ENCODE assay signal across 21 mouse cellular contexts in genomic region chr10:46350196-46350595, GRCm38 (mm10).
A peak's percentile ranks its signal among the peaks of the same experiment; 100 is the strongest.
DNase-seq lines count a peak whose midpoint lies in the region; ATAC-seq lines count a peak whose summit lies in the region.
"Had no signal": no experiment of that assay in that cellular context is flagged by ENCODE, and none has a peak within 500 bp of the region (broad histone marks: within the 10 kb centered on the region; RNA-seq: fewer than 3 reads in every experiment).

No protein-coding gene starts in this region.

- H3K4me1 ChIP-seq in hindbrain, embryonic 13.5 days (replicated peaks) = peaks cover 5% of the 10 kb centered on the region
- peaks cover 5% of the 10 kb centered on the region for H3K4me1 ChIP-seq in hindbrain, embryonic 12.5 days
- no peaks in the 10 kb centered on the region for H3K4me1 ChIP-seq in neural tube, embryonic 11.5 days (ENCODE audit: control insufficient read depth, insufficient read depth, low read length)
- 0 out of 2 replicates have a peak, but pooled peaks cover 2% of the 10 kb centered on the region for H3K4me1 ChIP-seq in neural tube, embryonic 14.5 days (ENCODE audit: control insufficient read depth, insufficient read depth, low read length)
- H3K4me1 ChIP-seq: heart, embryonic 15.5 days; intestine, embryonic 15.5 days; kidney, embryonic 15.5 days; limb, embryonic 13.5 days had no signal

- H3K4me2 ChIP-seq in hindbrain, embryonic 13.5 days = no peak overlapping the region
- H3K4me2 ChIP-seq in hindbrain, embryonic 12.5 days (replicated peaks) = no peak overlapping the region
- no peak overlapping the region for H3K4me2 ChIP-seq in neural tube, embryonic 11.5 days (ENCODE audit: low read depth)
- H3K4me2 ChIP-seq in neural tube, embryonic 14.5 days (ENCODE audit: low read depth, low read length) = no peak overlapping the region
- H3K4me2 ChIP-seq: heart, embryonic 15.5 days; intestine, embryonic 15.5 days; kidney, embryonic 15.5 days; limb, embryonic 13.5 days had no signal

- H3K27ac ChIP-seq in hindbrain, embryonic 13.5 days = 0 out of 2 replicates have a peak overlapping the region, but pooled peaks have one; percentile 48
- H3K27ac ChIP-seq in hindbrain, embryonic 12.5 days = no peak overlapping the region
- H3K27ac ChIP-seq in neural tube, embryonic 11.5 days (ENCODE audit: low read depth, low read length) = no peak overlapping the region
- H3K27ac ChIP-seq in neural tube, embryonic 14.5 days (ENCODE audit: low read depth, low read length) = peak overlapping the region; percentile 28; the same call in 1 of the 2 replicates
- H3K27ac ChIP-seq: heart, adult 2 months; heart, embryonic 15.5 days; intestine, embryonic 15.5 days; kidney, embryonic 15.5 days; limb, embryonic 13.5 days; liver, embryonic 14.5 days; stomach, postnatal 0 days had no signal

- H3K4me3 ChIP-seq in hindbrain, embryonic 13.5 days = no peak overlapping the region
- H3K4me3 ChIP-seq in hindbrain, embryonic 12.5 days = no peak overlapping the region
- no peak overlapping the region for H3K4me3 ChIP-seq in neural tube, embryonic 11.5 days (ENCODE audit: low read depth, low read length)
- no peak overlapping the region for H3K4me3 ChIP-seq in neural tube, embryonic 14.5 days (ENCODE audit: low read depth, low read length)
- H3K4me3 ChIP-seq: heart, adult 2 months; heart, embryonic 15.5 days; intestine, embryonic 15.5 days; kidney, embryonic 15.5 days; limb, embryonic 13.5 days had no signal

- ATAC-seq in hindbrain, embryonic 13.5 days (ENCODE audit: low FRiP score) = no peak
- ATAC-seq in hindbrain, embryonic 12.5 days (ENCODE audit: low FRiP score) = no peak; the same call in 1 of the 2 replicates
- peak; percentile 56; the same call in 1 of the 2 replicates for ATAC-seq in neural tube, embryonic 11.5 days (ENCODE audit: insufficient read depth, low FRiP score, low TSS enrichment)
- ATAC-seq in neural tube, embryonic 14.5 days (ENCODE audit: low read depth) = peak; percentile 38; the same call in 1 of the 2 replicates
- ATAC-seq: intestine, embryonic 15.5 days had no signal

- no peak overlapping the region for H3K9ac ChIP-seq in hindbrain, embryonic 13.5 days
- no peak overlapping the region for H3K9ac ChIP-seq in hindbrain, embryonic 12.5 days
- H3K9ac ChIP-seq in neural tube, embryonic 11.5 days (ENCODE audit: low read length) = no peak overlapping the region
- no peak overlapping the region for H3K9ac ChIP-seq in neural tube, embryonic 14.5 days (replicated peaks; ENCODE audit: low read depth, low read length)
- H3K9ac ChIP-seq: heart, embryonic 15.5 days; intestine, embryonic 15.5 days; kidney, embryonic 15.5 days; limb, embryonic 13.5 days; liver, embryonic 14.5 days had no signal

- 4% methylated on average over 2 of the region's 2 CpGs for WGBS in hindbrain, embryonic 13.5 days
- WGBS in hindbrain, embryonic 12.5 days = 13% methylated on average over 2 of the region's 2 CpGs
- WGBS in neural tube, embryonic 11.5 days = 22% methylated on average over 2 of the region's 2 CpGs
- WGBS in neural tube, embryonic 14.5 days = 10% methylated on average over 2 of the region's 2 CpGs

- no peaks in the 10 kb centered on the region for H3K27me3 ChIP-seq in hindbrain, embryonic 13.5 days
- H3K27me3 ChIP-seq in hindbrain, embryonic 12.5 days = no peaks in the 10 kb centered on the region
- H3K27me3 ChIP-seq in neural tube, embryonic 11.5 days (ENCODE audit: control insufficient read depth, insufficient read depth, low read length) = no peaks in the 10 kb centered on the region
- no peaks in the 10 kb centered on the region for H3K27me3 ChIP-seq in neural tube, embryonic 14.5 days (ENCODE audit: control insufficient read depth, insufficient read depth, low read length)
- H3K27me3 ChIP-seq: heart, embryonic 15.5 days; intestine, embryonic 15.5 days; kidney, embryonic 15.5 days; limb, embryonic 13.5 days had no signal

- DNase-seq in cerebellum, postnatal 10 days = peak; percentile 18 to 23
- no peak for DNase-seq in cerebellum, adult 9-11 months
- DNase-seq in neural tube, embryonic 11.5 days (ENCODE audit: low spot score) = no peak
- no peak for DNase-seq in neural tube, embryonic 10.5 days (ENCODE audit: extremely low spot score, low spot score)
- DNase-seq in spleen, adult 18-20 months = no peak
- DNase-seq: adrenal gland, postnatal 14 days; cerebellum, adult 11 months; cerebellum, postnatal 25 days; embryo, embryonic 11 days; heart, adult 2 months; heart, postnatal 4 days; right cerebral cortex, postnatal 4 days had no signal

- H3K36me3 ChIP-seq in hindbrain, embryonic 13.5 days = no peaks in the 10 kb centered on the region
- H3K36me3 ChIP-seq in hindbrain, embryonic 12.5 days = no peaks in the 10 kb centered on the region
- no peaks in the 10 kb centered on the region for H3K36me3 ChIP-seq in neural tube, embryonic 11.5 days (ENCODE audit: control insufficient read depth, insufficient read depth, low read length)
- H3K36me3 ChIP-seq in neural tube, embryonic 14.5 days (ENCODE audit: control insufficient read depth, insufficient read depth, low read length) = no peaks in the 10 kb centered on the region
- H3K36me3 ChIP-seq: heart, embryonic 15.5 days; intestine, embryonic 15.5 days; kidney, embryonic 15.5 days; limb, embryonic 13.5 days had no signal

- no peaks in the 10 kb centered on the region for H3K9me3 ChIP-seq in hindbrain, embryonic 13.5 days
- no peaks in the 10 kb centered on the region for H3K9me3 ChIP-seq in hindbrain, embryonic 12.5 days (replicated peaks)
- no peaks in the 10 kb centered on the region for H3K9me3 ChIP-seq in neural tube, embryonic 11.5 days (ENCODE audit: control insufficient read depth, low read length)
- H3K9me3 ChIP-seq in neural tube, embryonic 14.5 days (ENCODE audit: control insufficient read depth, low read length) = no peaks in the 10 kb centered on the region
- H3K9me3 ChIP-seq: heart, embryonic 15.5 days; intestine, embryonic 15.5 days; kidney, embryonic 15.5 days; limb, embryonic 13.5 days had no signal

Comparison
In these comparisons a context has a peak if more than half of its experiments do, and no peak if none do; other contexts are left out.
1. DNase-seq: peak in cerebellum, postnatal 10 days (2 of 2); none in cerebellum, adult 9-11 months (single experiment), neural tube, embryonic 11.5 days (single experiment), neural tube, embryonic 10.5 days (single experiment) and spleen, adult 18-20 months (0 of 2).
2. H3K27ac ChIP-seq: peak in hindbrain, embryonic 13.5 days (single experiment) and neural tube, embryonic 14.5 days (single experiment); none in hindbrain, embryonic 12.5 days (single experiment) and neural tube, embryonic 11.5 days (single experiment).
3. ATAC-seq: peak in neural tube, embryonic 11.5 days (single experiment) and neural tube, embryonic 14.5 days (single experiment); none in hindbrain, embryonic 13.5 days (single experiment) and hindbrain, embryonic 12.5 days (single experiment).